Mouse (Mus musculus): ENCODE data around the gene Glyatl3.

DNA sequence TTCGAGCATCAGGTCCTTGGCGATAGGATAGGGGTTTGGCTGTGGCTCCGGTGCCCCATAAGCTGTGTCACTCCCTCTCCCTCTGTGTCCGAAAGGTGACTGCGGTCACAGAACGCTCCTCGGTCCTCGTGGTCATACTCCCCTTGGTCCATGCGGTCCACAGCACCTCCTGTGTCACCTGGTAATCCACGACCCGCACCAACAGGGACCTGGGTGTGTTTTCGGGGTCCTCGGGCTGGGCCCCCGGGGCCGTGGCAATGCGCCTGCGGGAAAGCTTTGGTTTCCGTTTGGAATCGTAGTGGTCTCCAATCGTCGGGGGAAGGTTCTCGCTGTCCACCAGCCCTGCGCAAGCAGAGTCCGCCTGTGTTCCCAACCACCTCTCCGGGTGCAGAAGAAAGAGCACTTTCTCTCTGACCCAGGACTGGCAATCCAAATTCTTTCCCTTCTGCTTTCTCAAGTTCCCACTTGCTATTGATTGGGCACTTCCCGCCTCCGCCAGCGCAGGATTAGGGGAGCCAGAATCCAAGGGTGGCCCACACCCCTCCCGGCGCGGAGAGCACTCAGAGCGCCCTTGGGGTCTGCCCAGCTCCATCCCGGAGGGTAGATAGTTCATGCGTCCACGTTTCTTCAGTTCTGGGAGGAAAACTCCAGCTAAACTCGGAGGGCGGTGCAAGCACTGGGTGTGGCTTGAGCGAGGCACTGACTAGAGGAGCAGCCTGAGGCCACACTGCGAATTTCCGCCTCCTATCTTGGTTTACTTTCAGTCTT lies 34.0 kb downstream of the Glyatl3 start, which contains the start of gene 9130008F23Rik:
- TF ChIP-seq POLR2A (IDR thresholded peaks at IDR 0.05; ENCODE audit: borderline replicate concordance, extremely low read depth, insufficient read depth, insufficient read length, poor library complexity, severe bottlenecking): no peak
- TF ChIP-seq CTCF (IDR thresholded peaks at IDR 0.05; ENCODE audit: borderline replicate concordance, extremely low read depth, insufficient read depth, insufficient read length): no peak

Measured in brain, embryonic 14.5 days (tissue).